ENCODE assay signal across 8 mouse cellular contexts in genomic region chr1:195175980-195176931, GRCm38 (mm10). TPM values are rescaled to one million over a fixed set of nuclear protein-coding genes. Genes with fewer than 3 reads are reported as not detected.
DNase-seq lines count a peak whose midpoint lies in the region; ATAC-seq and TF ChIP-seq lines count a peak whose summit lies in the region.

Cr2 (minus strand) TSS chr1:195176716.

- no peak for TF ChIP-seq CTCF in lung, adult 2 months (IDR thresholded peaks at IDR 0.05; ENCODE audit: insufficient read depth, low read length)

- H3K9me3 ChIP-seq in embryonic facial prominence, embryonic 15.5 days (replicated peaks) = no peaks in the 10 kb centered on the region
- H3K9me3 ChIP-seq in heart, embryonic 14.5 days (ENCODE audit: control insufficient read depth, low read length) = no peaks in the 10 kb centered on the region
- H3K9me3 ChIP-seq in kidney, embryonic 16.5 days (ENCODE audit: low read length) = no peaks in the 10 kb centered on the region

- 8% methylated on average over 20 of the region's 20 CpGs for WGBS in lung, adult 2 months
- 7% methylated on average over 20 of the region's 20 CpGs for WGBS in embryonic facial prominence, embryonic 15.5 days
- 8% methylated on average over 20 of the region's 20 CpGs for WGBS in heart, embryonic 14.5 days
- 7% methylated on average over 20 of the region's 20 CpGs for WGBS in kidney, embryonic 16.5 days

- no peaks in the 10 kb centered on the region for H3K27me3 ChIP-seq in embryonic facial prominence, embryonic 15.5 days
- H3K27me3 ChIP-seq in heart, embryonic 14.5 days (ENCODE audit: control insufficient read depth, insufficient read depth, low read length) = no peaks in the 10 kb centered on the region
- H3K27me3 ChIP-seq in kidney, embryonic 16.5 days (ENCODE audit: insufficient read depth, low read length) = peaks cover 3% of the 10 kb centered on the region; the same call in 1 of the 2 replicates
- no peaks in the 10 kb centered on the region for H3K27me3 ChIP-seq in myocyte (ENCODE audit: control insufficient read depth, insufficient read depth, insufficient read length)

- peak; percentile 82 for ATAC-seq in embryonic facial prominence, embryonic 15.5 days (ENCODE audit: insufficient number of reproducible peaks, low FRiP score, low TSS enrichment, low read depth)
- peak; percentile 75; the same call in 1 of the 2 replicates for ATAC-seq in heart, embryonic 14.5 days (ENCODE audit: insufficient number of reproducible peaks, insufficient read depth, low FRiP score, low read depth)
- ATAC-seq in kidney, embryonic 16.5 days (ENCODE audit: low FRiP score, low TSS enrichment) = peak; percentile 98

- no peak within 1 kb of the TSS for H3K27ac ChIP-seq in embryonic facial prominence, embryonic 15.5 days (replicated peaks)
- H3K27ac ChIP-seq in heart, embryonic 14.5 days (replicated peaks in 1 of 2; ENCODE audit: control insufficient read depth in 1 of 2, insufficient read depth in 1 of 2, low read depth in 2 of 2, low read length in 2 of 2) = no peak within 1 kb of the TSS
- no peak within 1 kb of the TSS for H3K27ac ChIP-seq in kidney, embryonic 16.5 days (ENCODE audit: low read length)

- peak; percentile 17 to 56 for DNase-seq in lung, adult 18-20 months
- DNase-seq in lung, adult 2 months = no peak
- DNase-seq in liver = peak; percentile 69
- DNase-seq in spleen, postnatal 36 days (ENCODE audit: low spot score in 2 of 2) = peak; percentile 95

- H3K79me2 ChIP-seq in myocyte (ENCODE audit: control insufficient read depth, insufficient read depth) = no peaks in the 10 kb centered on the region

- H3K4me1 ChIP-seq in lung, adult 2 months (ENCODE audit: control insufficient read depth, insufficient read depth, low read length) = no peaks in the 10 kb centered on the region
- H3K4me1 ChIP-seq in embryonic facial prominence, embryonic 15.5 days = no peaks in the 10 kb centered on the region
- peaks cover 0 to 4% of the 10 kb centered on the region in 2 experiments; a peak in 2 of 4 replicates for H3K4me1 ChIP-seq in heart, embryonic 14.5 days (ENCODE audit: control insufficient read depth in 2 of 2, insufficient read depth in 2 of 2, low read length in 2 of 2)
- H3K4me1 ChIP-seq in kidney, embryonic 16.5 days (ENCODE audit: insufficient read depth, low read length) = no peaks in the 10 kb centered on the region

- no peak within 1 kb of the TSS for H3K4me3 ChIP-seq in lung, adult 2 months (replicated peaks; ENCODE audit: extremely low read depth, low read depth, low read length)
- H3K4me3 ChIP-seq in embryonic facial prominence, embryonic 15.5 days (replicated peaks) = peak within 1 kb of the TSS; percentile 23
- peak within 1 kb of the TSS; percentile 37 to 52 for H3K4me3 ChIP-seq in heart, embryonic 14.5 days (ENCODE audit: control insufficient read depth in 1 of 2, insufficient read depth in 1 of 2, low read depth in 1 of 2, low read length in 2 of 2)
- H3K4me3 ChIP-seq in kidney, embryonic 16.5 days (ENCODE audit: low read length) = peak within 1 kb of the TSS; percentile 31
- no peak within 1 kb of the TSS for H3K4me3 ChIP-seq in myocyte

- H3ac ChIP-seq in myocyte (ENCODE audit: control insufficient read depth, insufficient read length) = no peak within 1 kb of the TSS

- no peaks in the 10 kb centered on the region for H3K36me3 ChIP-seq in embryonic facial prominence, embryonic 15.5 days
- no peaks in the 10 kb centered on the region for H3K36me3 ChIP-seq in heart, embryonic 14.5 days (ENCODE audit: control insufficient read depth, insufficient read depth, low read length)
- H3K36me3 ChIP-seq in kidney, embryonic 16.5 days (ENCODE audit: insufficient read depth, low read length) = no peaks in the 10 kb centered on the region
- no peaks in the 10 kb centered on the region for H3K36me3 ChIP-seq in myocyte (ENCODE audit: control insufficient read depth, insufficient read depth)

- H3K9ac ChIP-seq in embryonic facial prominence, embryonic 15.5 days = no peak within 1 kb of the TSS
- H3K9ac ChIP-seq in heart, embryonic 14.5 days (ENCODE audit: low read length) = peak within 1 kb of the TSS; percentile 57; the same call in 1 of the 2 replicates
- H3K9ac ChIP-seq in kidney, embryonic 16.5 days (replicated peaks; ENCODE audit: low read length) = peak within 1 kb of the TSS; percentile 38; the same call in 1 of the 2 replicates

- no peak for TF ChIP-seq POLR2A in lung, adult 2 months (IDR thresholded peaks at IDR 0.05; ENCODE audit: borderline replicate concordance, extremely low read depth, low read depth, low read length)
- TF ChIP-seq POLR2A in myocyte (IDR thresholded peaks at IDR 0.05; ENCODE audit: insufficient read length, low read depth) = no peak

- H3K4me2 ChIP-seq in embryonic facial prominence, embryonic 15.5 days (replicated peaks) = peak within 1 kb of the TSS; percentile 48
- peak within 1 kb of the TSS; percentile 67 for H3K4me2 ChIP-seq in heart, embryonic 14.5 days (ENCODE audit: low read length)
- peak within 1 kb of the TSS; percentile 53 for H3K4me2 ChIP-seq in kidney, embryonic 16.5 days (replicated peaks; ENCODE audit: low read depth, low read length)
- peak within 1 kb of the TSS; percentile 34 for H3K4me2 ChIP-seq in myocyte (ENCODE audit: low read depth)

TF ChIP-seq in myocyte, 11 proteins besides CTCF, POLR2A, EP300 and RAD21:
- TF ChIP-seq TCF12 (IDR thresholded peaks at IDR 0.05; ENCODE audit: insufficient read depth, poor library complexity, severe bottlenecking) = no peak
- no peak for TF ChIP-seq SRF (IDR thresholded peaks at IDR 0.05; ENCODE audit: control insufficient read depth, insufficient read length, low read depth)
- TF ChIP-seq MYOG (IDR thresholded peaks at IDR 0.05; ENCODE audit: control insufficient read depth in 1 of 3, insufficient read depth in 1 of 3, insufficient read length in 2 of 3, low read depth in 2 of 3) = no peak
- TF ChIP-seq REST (IDR thresholded peaks at IDR 0.05; ENCODE audit: insufficient read depth, insufficient read length) = no peak
- TF ChIP-seq MYOD1 (IDR thresholded peaks at IDR 0.05; ENCODE audit: control insufficient read depth in 1 of 3, insufficient read length in 2 of 3, low read depth in 2 of 3) = no peak
- TF ChIP-seq CEBPB (IDR thresholded peaks at IDR 0.05; ENCODE audit: insufficient read depth, poor library complexity, severe bottlenecking) = no peak
- no peak for TF ChIP-seq POLR2AphosphoS2 (IDR thresholded peaks at IDR 0.05; ENCODE audit: insufficient read length, low read depth)
- TF ChIP-seq USF1 (IDR thresholded peaks at IDR 0.05; ENCODE audit: low read depth) = no peak
- TF ChIP-seq TCF3 (IDR thresholded peaks at IDR 0.05; ENCODE audit: insufficient read length, low read depth) = no peak
- TF ChIP-seq E2F4 (IDR thresholded peaks at IDR 0.05; ENCODE audit: insufficient read depth) = no peak
- TF ChIP-seq MAX (IDR thresholded peaks at IDR 0.05; ENCODE audit: low read depth) = no peak

RNA-seq across cellular contexts. Expression of gene Cr2, which starts in this region (rescaled TPM):
- 0.45 and 1.1 TPM in 2 replicates for polyA plus RNA-seq in lung, adult 2 months (2012; rRNA removed)
- 0.50 and 0.51 TPM in 2 replicates for polyA plus RNA-seq in embryonic facial prominence, embryonic 15.5 days (2015; fragmentation: Nextera tagmentation; extraction: Ambion mirVana)
- polyA plus RNA-seq in heart, embryonic 14.5 days (2014; fragmentation: Nextera tagmentation; extraction: Ambion mirVana) = 0.15 and 0.38 TPM in 2 replicates
- 2.1 and 2.7 TPM in 2 replicates for polyA plus RNA-seq in kidney, embryonic 16.5 days (2015; fragmentation: Nextera tagmentation; extraction: Ambion mirVana)
- not detected for polyA plus RNA-seq in myocyte (2012; fragmentation: generic; extraction: Trizol)

Comparison
In these comparisons a context has a peak if more than half of its experiments do, and no peak if none do; other contexts are left out.
1. Peak in ATAC-seq, H3K4me3 ChIP-seq and H3K4me2 ChIP-seq in embryonic facial prominence, embryonic 15.5 days; RNA of the gene not detected or under 1 TPM.
2. Peak in ATAC-seq, H3K4me3 ChIP-seq, H3K9ac ChIP-seq and H3K4me2 ChIP-seq in heart, embryonic 14.5 days; RNA of the gene not detected or under 1 TPM.